Mouse (Mus musculus): ENCODE measurements around the gene Tspan2.
A peak's percentile ranks its signal among the peaks of the same experiment; 100 is the strongest.

Gene Tspan2

GRCm38 (mm10) chr3:102787369-102787768, 53.0 kb downstream of the Tspan2 start:
- DNase-seq: no peak

DNA sequence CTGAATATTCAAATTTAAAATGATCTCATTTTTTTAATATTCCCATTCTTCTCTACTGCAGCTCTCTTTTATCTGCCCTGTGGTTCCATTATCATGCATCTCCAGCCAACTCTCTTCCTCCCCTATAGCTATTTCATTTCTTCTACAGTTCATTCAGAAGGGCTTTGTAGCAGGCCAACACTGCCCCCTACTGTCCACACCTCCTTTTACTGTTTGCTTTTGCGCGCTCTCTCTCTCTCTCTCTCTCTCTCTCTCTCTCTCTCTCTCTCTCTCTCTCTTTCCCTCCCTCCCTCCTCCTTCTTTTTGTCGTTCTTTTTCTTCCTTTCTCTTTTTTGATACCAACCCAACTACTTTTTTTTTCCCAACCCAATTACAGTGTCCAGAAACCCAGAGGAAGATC, 69.6 kb downstream of the Tspan2 start:
- DNase-seq: peak; percentile 48

DNA sequence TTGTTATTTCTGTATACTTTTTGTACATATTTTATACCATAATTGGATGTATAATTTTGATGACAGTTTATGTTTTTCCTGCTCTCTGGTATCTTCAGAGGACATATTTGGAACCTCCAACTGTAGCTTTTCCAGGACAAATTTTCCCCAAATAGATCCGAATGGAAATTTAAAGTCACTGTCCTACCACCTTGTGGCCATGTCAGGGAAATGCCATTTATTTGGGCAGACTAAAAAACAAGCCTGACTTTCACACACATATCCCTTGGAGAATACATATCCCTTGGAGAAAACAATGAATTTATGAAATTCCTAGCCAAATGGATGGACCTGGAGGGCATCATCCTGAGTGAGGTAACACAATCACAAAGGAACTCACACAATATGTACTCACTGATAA, 108.1 kb downstream of the Tspan2 start:
- no peak for DNase-seq

DNA sequence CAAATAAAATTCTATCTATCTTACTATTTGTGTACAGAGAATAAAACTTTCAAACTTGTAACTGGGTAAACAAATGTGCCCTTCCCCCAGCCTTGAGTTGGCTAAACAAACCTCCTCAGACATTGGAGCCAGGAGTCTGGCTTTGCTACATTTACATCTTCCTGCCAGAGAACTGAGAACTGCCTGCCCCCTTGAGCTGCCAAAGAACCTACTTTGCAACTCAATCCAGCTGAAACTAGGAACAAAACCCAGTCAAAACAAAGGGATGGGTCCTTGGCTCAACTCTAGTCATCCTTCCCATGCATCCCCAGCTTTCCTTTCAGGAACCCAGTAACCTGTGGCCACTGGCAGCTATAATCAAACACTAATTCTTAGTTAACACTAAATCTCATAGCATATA, 114.3 kb downstream of the Tspan2 start:
- no peak for DNase-seq
